Mouse (Mus musculus) G1E (cell line): Measurements from ENCODE around the gene Kif13a.

Experiments
- CTCF ChIP-seq: IDR thresholded peaks from 2 replicates; pipeline ENCODE4 v1.5.1; 2012; ENCODE audit warnings: low read depth, low read length, inconsistent platforms, mixed read lengths
- GATA1 ChIP-seq: IDR thresholded peaks from 2 replicates; pipeline ENCODE4 v1.6.1; 2012; ENCODE audit warnings: borderline replicate concordance, low read length, inconsistent platforms, mixed read lengths
- TAL1 ChIP-seq: conservative IDR thresholded peaks from 2 replicates; pipeline ENCODE4 v1.6.1; 2012; ENCODE audit warnings: low read depth, low read length, inconsistent platforms, mixed read lengths

GRCm38 (mm10) chr13:46872194-46872593 lies 57.5 kb downstream of the Kif13a start:
- TF ChIP-seq GATA1 = no peak
- no peak for TF ChIP-seq TAL1
- no peak for TF ChIP-seq CTCF
